Mouse (Mus musculus) liver, embryonic 14.5 days (tissue): Measurements from ENCODE around the gene Atp5g3.

Experiments used
- CTCF ChIP-seq: IDR thresholded peaks from 2 replicates; pipeline ENCODE4 v1.5.1; 2016; ENCODE audit warnings: antibody characterized with exemption, low read depth, control low read depth
- EP300 ChIP-seq: IDR thresholded peaks from 2 replicates; pipeline ENCODE4 v1.6.1; 2016; ENCODE audit warnings: antibody characterized with exemption, low read depth

DNA sequence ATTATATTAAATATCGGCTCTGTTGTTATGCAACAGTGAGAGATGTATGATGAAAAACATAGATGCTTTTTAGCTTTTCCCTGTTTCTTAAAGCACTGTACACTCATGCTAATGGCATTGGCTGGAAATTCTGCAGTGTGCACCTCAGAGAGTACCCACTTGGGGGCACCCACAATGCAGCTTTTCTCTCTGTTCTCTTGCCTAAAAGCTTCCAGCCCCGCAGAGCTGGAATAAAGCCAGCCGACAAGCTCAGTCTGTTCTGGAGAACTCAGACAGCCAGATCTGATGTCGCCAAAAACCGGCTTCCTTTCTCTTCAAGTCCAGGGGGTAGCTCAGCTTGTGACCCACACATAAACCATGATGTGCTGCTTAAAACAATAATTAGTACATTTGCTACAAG, 14.0 kb upstream of the Atp5g3 start:
- TF ChIP-seq CTCF (peak; percentile 31; the same call in 1 of the 2 replicates), EP300 (no peak)
